Mouse (Mus musculus) heart, adult 9 months (tissue): ENCODE measurements at regions not wholly inside any gene's neighbourhood (a gene's known extent, or its start where the extent isn't known, plus 50 kb on each side); places are given as distances from the start of the nearest gene placed in this dataset.

Source experiments
- DNase-seq, 2 experiments: peaks; one replicate each; pipeline ENCODE4 v3.0.0; 2022; ENCODE audit warnings: low spot score in 2 of 2

- peak in 1 of 2 experiments; percentile 4 for DNase-seq
These were observed 126.1 kb downstream of the Zbtb18 start for GRCm38 (mm10) chr1:177568056-177568816.

- DNase-seq = no peak
These were observed 127.4 kb downstream of the Zbtb18 start for GRCm38 (mm10) chr1:177569572-177569971.

- no peak for DNase-seq
These were observed 131.0 kb downstream of the Zbtb18 start for GRCm38 (mm10) chr1:177573017-177573725.

DNA sequence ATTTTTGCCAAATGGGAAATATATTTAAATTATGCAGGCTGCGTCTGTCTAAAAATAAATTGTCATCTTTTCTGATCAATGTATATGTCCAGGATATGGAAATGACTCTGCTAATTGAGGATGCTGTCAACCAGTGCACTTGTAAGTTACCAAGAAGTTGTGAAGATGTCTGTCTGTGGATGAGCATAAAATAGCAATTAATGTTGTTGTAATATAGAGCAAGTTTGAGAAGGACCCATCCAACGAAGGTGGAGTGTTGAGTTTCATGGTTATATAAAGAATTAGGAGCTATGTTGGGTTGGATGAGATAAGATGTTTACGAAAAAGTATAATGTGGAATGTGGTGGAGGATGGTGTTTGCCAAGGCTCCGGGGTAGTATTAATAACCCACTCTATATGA lies 131.6 kb downstream of the Zbtb18 start:
- DNase-seq = no peak

DNA sequence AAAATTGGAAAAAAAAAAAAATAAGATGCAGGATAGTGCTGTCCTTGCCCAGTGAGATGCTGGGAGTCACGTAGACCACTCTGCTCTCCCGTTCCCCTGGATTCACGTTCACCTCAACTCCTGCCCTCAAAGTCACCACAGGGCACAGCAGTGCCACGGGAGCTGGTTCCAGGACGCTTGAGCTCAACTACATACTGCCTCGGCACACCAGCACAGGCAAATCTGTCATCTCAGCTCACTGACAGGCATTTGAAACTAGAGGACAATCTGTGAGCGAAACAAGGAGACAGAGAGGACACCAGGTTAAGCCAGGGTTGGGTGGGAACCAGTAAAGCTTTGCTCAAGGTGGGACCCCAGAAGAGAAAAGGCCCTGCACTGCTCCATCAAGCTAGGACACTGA lies 132.2 kb downstream of the Zbtb18 start:
- no peak for DNase-seq

- DNase-seq = no peak
These were observed 142.2 kb downstream of the Zbtb18 start for GRCm38 (mm10) chr1:177584302-177584886.

GRCm38 (mm10) chr1:177585320-177585719 lies 143.2 kb downstream of the Zbtb18 start:
- no peak for DNase-seq

- no peak for DNase-seq
These were observed 140.6 kb upstream of the 1700016C15Rik start for GRCm38 (mm10) chr1:177589034-177589433.

- DNase-seq = no peak
These were observed 140.0 kb upstream of the 1700016C15Rik start for GRCm38 (mm10) chr1:177589656-177590055.

GRCm38 (mm10) chr1:177591742-177592141 lies 137.9 kb upstream of the 1700016C15Rik start:
- no peak for DNase-seq

DNA sequence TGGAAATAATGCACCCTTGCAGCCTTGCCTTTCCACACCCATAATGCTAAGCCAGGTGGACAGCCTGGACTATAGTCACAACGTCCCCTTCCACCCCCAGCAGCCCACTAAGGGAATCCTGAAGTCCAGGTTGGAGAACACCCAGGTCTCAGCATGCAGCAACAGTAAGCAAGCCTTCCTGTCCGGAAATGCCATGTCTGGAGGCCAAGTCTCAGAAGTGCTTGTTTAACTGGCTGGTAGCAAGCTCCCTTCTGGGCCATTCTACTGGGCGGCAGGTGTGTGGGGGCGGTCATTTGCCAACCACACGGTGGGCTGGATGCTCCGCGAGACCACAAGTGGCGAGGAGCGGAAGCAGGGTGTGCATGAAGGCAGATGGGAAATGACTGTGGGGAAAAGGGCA lies 137.3 kb upstream of the 1700016C15Rik start:
- no peak for DNase-seq

GRCm38 (mm10) chr1:177594341-177594740 lies 135.3 kb upstream of the 1700016C15Rik start:
- DNase-seq = no peak

DNA sequence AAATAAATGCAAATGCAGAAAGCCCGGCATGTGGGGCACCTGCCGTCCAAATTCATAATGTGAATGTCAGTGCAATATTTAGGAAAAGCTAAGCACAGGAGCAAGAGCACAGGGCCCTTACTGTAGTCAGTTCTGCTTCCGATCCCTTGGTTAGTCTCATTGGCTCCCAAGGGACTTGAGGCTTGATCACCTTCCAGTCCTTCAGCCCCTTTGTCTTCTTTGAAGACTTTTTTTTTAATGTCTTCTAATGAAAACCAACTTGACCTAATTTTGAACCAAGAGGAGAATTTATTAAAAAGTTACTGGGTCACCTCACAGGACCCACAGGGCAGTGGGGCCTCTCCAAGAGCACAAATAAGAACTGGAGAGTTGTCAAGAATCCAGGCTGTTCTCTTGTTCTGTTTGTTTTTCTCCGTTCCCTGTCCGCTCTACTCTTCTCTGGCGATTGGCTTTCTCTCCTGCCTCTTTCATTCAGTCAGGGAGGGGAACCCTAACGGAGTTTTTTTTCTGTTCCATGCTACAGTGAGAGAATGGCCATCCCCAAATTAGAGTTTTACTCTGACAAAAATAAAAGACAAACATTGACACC lies 134.2 kb upstream of the 1700016C15Rik start:
- no peak for DNase-seq

GRCm38 (mm10) chr1:177597036-177597435 lies 132.6 kb upstream of the 1700016C15Rik start:
- no peak for DNase-seq

DNA sequence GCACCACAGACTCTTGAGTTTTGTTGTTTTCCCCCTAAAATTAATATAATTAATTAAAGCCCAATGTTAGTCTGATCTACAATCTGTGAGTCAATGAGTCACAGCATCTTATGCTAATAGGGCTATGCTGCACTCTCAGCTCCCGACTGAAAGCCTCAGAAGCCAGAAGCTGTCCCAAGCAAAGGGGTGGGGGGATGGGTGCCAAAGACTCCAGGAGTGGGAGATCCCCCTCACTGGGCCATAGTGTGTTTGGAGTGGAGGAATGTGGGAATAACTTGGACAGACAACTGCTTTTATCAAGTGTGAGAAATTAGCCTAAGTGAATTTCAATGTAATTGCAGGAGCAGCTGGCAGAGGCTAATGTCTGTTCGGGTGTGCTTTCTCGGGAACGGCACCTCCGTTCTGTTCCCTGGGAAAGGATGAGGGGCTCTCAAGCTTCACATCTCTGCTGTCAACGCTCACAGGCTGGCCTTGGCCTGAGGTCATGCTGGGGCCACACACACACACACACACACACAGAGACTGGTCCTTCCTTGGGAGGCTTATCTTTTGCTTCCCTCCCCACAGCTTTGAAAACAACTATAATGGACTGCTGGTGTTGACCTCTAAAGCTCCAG lies 124.2 kb upstream of the 1700016C15Rik start:
- DNase-seq = no peak

DNA sequence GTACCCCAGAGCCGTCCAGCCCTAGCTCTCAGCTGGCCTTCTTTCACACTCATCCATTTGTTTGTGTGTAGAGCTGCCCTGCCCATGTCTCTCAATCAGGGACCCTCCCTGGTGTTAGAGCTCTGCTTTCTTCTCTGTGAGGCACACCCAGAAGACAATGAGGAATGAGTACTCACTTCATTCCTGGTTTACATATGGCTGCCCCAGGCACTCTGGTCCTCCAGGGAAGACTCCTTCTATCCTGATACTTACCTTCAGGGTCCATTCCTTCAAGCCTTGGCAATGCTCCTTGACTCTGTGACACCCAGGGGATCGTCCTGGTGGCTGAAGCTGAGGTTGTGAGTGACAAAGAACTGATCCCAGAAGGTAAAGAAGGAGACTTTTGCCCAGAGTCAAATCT lies 122.0 kb upstream of the 1700016C15Rik start:
- no peak for DNase-seq

- DNase-seq = peak; percentile 8 to 42
These were observed 121.0 kb upstream of the 1700016C15Rik start for GRCm38 (mm10) chr1:177608551-177609020.

GRCm38 (mm10) chr1:177609226-177609625 lies 120.4 kb upstream of the 1700016C15Rik start:
- DNase-seq = no peak

- no peak for DNase-seq
These were observed 119.9 kb upstream of the 1700016C15Rik start for GRCm38 (mm10) chr1:177609683-177610082.

GRCm38 (mm10) chr1:177610156-177610555 lies 119.5 kb upstream of the 1700016C15Rik start:
- no peak for DNase-seq

DNA sequence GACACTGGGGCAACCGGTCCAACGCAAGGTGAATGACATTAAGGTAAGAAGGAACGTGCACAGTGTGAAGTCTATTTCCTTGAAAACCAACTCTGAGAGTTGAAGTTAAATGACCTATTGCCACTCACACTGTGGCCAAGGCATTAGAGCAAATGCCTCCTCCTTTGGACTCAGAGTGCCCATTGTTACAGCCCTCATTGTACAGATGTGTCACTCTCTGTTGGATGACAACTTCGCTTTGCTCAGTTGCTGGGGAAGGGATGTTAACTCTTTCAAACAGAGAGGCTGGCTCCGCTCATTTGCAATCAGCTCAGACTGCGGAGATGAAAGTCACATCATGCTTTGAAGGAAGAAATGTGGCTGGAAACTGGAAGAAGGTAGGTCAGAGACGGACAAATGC lies 117.1 kb upstream of the 1700016C15Rik start:
- DNase-seq = no peak

- no peak for DNase-seq
These were observed 114.0 kb upstream of the 1700016C15Rik start for GRCm38 (mm10) chr1:177615609-177616008.
